Mouse (Mus musculus) fibroblast of lung, adult 2 months (primary cell): ENCODE data around the gene Mllt3.

Source experiments
- DNase-seq: peaks from one replicate; pipeline ENCODE4 v3.0.0-alpha.2; 2011; ENCODE audit warnings: low read depth

Gene Mllt3

DNA sequence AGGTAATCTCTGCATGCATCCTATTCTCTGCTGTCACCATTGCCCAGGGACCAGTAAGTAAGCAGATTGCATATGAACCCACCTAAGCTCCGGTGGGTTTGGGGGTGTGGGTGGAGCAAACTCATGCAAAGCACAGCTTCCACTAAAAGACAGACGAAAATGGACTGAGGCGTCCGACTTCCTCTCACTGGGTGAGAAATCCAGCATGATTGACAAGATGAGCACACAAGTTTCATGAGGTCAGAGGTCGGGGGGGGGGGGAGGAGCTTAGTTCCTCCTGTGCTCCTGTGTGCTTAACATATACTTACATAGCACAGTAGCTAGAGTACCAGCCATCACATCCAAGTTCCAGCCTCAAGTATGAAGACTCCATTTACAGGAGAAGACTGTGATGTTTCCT is 206.8 kb downstream of the Mllt3 start:
- DNase-seq, result no peak

DNA sequence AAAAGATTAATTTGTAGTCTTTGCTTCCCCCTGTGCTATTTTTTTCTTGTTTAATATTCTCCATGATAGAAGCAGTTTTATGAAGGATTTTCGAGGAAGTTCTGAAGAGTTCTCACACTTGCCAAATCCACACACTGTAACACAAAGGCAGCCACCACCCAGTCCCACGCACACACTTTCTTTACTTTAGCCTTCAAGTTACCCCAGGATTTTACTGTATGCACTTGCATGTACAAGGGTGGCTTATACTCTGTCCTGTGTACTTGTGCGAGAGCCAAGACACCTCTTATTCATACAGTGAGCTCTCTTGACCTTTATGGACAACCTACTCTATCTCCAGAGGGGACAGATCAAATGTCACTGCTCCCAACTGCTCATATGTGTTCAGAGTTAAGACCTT is 209.5 kb downstream of the Mllt3 start:
- no peak for DNase-seq

DNA sequence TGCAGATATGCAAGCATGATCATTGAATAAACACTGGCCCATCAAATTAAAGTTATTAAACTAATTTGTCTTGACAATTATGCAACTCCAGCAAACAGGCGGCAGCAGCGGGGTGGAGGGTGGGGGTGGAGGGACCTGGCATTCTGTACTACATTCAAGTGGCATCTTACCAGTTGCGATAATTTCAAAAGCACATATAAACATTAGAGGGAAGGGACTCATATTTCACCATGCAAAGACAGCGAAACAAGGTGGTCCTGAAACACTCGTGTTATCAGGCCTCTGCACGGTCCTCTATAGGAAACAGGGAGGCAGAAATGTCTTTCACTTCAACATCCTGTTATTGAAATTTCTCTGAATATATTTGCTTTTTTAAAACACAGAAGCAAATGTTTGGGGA is 210.0 kb downstream of the Mllt3 start:
- no peak for DNase-seq

DNA sequence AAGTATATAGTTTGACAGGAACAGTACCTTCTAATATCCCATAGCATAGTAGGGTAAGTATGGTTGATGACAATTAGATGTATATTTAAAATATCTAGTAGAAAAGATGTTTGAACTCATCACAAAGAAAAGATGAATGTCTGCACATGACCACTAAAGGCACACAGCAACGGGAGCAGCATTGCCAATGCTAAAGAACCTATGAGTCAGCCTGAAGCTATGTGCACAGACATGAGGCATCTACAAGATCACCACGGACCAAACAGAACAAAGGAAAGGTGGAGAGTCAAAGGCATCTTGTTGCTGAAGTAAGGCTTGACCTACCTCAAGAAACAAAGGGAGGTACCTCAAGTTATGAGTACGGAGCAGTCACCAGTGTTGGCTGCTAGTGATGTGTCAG is 212.3 kb downstream of the Mllt3 start:
- DNase-seq, result no peak

DNA sequence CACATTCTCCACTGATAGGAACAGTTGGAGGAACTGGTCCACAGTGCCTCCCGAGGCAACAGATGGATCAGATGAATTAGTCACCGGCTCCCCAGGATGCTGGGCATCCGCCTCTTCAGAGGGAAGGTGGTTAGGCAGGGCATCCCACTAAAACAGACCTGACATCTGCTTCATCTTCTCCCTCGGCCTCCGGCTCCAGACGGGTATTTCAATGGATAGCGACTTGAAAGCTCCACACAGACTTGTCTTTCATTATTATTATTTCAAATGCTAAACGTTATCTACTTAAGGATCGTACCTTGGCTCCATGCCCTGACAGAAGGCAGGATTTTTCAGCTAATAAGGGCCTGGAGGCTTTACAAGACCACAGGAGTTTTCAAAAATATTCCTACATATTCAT is 214.0 kb downstream of the Mllt3 start:
- no peak for DNase-seq

DNA sequence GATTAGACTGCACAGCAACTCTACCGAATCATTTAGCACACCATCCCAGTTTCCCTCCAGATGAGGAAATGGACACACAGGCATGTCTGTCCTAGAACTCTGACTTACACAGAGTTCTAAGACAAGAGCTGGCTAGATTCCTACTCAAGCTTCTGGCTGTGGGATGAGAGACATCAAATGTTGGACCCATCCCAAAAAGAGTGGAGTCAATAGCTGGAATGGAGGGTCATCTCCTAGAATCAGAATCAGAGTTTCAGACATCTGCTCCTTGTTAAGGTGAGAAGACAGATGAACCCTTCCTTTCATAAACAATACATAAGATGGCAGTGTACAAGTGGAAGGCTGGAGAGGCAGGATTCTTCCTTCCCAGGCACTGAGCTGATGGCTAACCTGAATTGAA is 214.9 kb downstream of the Mllt3 start:
- DNase-seq, result no peak

DNA sequence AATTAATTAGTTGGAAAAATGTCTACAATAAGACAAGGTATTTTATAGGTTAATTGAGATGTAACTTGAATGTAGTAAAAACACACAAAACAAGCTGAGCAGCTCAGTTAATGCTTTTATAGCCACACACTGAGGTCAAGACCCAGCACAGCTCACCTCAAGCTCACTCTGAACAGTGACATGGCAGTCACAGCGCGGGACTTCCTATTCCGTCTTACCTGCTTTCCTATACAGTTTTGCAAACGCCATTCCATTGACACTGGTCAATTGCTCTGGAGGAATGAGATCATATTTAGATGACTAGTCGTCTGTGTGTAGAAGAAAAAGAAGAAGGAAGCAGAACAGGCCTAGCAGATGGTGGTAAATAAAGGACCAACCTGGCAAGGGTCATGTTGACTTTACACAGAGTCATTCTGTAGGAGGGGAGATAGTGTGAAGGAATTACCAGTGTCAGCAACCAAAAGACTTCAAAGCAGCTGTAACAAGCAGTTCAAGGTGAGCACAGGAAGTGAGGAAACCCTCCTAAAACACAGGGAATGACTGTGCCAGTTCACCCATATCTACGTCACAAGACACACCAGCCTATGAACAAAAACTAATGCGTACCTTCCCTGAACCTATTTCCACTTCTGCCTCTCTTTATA is 217.6 kb downstream of the Mllt3 start:
- no peak for DNase-seq

DNA sequence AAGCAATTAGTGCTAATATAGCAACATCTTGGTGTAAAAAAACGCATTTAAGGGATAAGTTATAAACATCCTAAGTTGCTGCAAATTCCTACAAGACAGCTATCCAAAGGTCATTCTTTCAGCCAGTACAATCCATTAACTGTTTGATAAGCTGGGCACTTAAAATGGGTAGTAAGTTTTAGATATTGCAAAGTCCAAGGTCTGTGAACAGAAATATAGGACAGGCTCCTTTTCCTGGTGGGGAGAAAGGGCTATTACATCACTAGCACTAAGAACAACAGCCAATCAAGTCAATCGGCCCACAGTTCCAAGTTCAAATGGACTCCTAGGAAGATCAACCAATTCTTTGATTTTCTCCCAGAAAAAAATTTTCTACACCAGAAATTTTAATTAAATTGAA is 221.3 kb downstream of the Mllt3 start:
- no peak for DNase-seq

DNA sequence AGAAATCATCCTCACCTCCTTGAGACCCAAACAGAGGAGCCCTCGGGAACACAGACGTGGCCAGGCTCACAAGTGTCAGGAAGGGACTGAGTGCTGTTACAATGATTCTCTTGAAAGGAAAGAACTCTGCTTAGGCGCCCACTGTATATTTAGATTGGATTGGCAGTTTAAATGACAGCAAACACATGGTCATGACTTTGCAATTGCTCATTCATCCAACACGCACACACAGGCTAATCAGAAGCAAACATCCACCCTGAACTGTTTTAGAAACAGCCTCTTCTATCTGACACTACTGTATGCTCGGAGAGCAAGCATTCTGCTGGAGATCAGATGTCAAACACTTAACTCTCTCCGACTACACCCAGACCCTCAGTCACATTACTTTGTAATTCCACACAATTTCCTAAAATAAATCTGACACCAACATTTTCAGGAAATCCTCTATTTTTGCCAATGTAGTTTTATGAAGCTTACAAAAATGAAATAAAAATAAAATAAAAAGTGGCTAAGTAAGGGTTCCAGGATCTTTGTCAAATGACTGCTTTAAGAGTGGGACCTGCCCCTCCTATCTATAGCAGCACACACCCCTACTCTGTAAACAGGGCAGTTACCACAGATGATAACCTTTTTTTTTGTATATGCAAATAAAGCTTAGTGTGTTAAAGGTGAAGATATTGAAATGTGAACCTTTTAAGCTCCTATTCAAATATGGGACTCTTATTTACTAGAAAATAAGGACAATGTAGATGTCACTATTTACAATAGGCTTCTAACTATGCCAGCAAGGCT is 226.8 kb downstream of the Mllt3 start:
- DNase-seq, result no peak

DNA sequence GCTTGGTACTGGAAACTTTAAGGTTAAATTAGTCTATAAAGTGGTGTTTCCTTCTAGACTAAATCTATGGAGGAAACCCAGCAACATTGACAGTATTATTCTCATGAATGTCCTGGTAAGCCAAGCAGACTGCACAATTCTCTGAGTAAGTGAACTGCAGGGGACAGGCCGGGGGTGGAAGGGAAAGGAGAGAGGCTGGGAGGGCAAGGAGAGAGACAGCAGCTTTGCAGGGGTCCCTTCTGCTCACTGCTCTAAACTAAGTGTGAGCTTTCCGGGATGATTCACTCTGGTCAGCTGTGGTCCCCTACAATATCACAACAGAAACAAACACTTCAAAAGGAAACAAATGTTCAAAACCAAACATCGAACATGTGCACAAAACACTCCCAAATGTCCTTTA is 228.6 kb downstream of the Mllt3 start:
- DNase-seq, result no peak

DNA sequence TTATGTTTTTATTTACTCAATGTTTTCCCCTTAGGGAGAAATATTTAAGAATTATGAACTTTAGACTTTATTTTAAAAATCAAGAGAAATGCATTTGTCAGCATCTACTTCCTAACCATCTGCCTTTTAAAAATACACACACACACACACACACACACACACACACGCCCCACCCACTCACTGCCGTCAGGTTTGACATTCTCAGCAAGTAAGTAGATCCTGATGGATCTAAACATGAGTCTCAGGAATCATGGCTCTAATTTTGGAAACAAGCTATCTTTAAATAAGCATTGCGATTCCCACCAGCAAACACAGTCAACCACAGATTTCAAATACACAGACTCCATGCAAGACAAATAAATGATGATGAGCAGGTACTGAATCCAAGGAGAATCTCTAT is 229.9 kb downstream of the Mllt3 start:
- no peak for DNase-seq

DNA sequence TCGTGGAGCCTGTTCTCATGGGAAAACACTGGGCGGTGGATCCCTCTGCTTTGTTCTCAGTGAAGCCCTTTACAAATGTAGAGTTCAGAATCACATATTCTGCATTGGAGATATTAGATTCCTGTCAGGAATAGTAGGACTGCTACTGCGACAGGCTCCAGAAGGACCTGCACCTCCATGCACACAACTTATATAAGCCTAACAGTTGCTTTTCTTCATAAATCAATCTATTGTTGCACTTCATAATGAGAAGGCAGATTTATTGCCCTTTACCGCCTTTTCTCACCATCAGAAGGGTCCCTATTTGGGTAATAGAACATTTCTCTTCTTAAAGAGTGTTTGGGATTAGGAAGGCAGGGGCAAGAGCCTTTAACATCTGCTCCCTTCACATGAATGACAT is 231.0 kb downstream of the Mllt3 start:
- DNase-seq, result no peak

DNA sequence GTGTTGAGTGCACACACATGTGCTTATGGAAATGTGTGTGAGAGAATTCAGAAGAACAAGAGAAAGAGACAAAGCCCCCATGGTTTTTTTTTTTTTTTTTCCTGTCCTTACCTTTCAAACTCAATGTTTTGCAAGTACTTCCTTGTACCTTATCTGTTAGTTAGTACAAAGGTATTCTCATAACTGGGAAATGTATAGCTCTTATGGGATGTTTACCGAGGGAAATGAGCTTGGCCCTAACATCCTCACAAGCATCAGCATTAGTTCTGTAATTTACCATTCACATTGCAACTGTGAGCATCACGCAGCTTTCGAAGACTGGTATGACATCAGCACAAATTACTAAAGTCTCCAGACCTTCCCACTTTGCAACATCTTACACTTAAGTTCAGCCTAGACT is 231.8 kb downstream of the Mllt3 start:
- DNase-seq, result no peak

DNA sequence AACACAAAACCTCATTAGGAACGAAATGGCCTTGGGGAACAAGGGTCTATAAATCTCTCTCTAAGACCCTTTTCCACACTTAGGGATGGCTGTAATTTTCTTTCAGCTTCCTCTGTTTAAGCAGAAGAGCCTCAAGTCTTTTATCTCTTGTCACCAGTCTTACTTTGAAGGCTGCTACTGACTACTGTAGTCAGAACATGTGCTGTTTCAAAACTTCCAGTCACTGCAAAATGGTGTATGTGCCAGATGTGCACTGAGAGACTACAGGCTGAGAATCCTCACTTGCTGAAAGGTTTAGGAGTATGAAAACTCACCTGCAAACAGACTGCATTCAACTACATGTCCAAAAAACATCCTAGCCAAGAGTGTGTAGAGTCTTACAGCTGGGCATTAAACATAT is 232.9 kb downstream of the Mllt3 start:
- no peak for DNase-seq

DNA sequence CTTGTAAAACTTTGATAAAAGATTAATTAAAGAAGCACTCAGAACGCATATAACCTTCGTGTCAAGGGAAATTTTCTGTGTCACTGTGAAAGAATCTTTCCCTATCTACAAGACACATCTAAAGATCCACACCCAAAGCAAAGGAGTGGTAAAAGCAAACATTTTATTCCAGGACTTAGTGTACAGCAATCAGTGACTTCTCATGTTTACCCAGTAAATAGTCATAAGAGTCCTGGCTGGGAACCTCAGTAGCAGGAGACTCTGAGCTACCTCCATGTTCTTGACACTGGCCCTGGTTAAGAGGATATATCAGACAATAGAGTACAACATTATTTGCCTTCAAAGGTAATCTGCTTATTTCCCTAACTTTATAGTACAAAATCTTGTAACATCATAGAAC is 233.7 kb downstream of the Mllt3 start:
- no peak for DNase-seq

DNA sequence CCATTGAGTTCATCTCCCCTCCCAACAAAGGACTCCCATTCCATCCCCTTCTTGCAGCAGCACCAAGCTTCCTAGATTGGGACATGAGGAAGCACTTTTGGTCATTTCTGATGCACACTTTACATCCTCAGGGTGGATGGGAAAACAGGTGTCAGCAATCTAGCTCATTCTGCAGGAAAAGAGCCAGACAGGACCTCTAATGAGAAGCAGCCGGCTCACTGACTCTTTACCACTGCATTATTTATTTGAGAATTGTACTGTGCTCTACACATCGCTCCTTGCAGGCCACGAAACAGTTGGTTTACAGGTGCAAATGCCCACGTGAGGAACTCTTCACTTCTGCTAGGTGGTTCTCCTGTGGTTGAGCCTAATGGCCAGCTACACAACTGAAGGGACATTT is 237.9 kb downstream of the Mllt3 start:
- no peak for DNase-seq

DNA sequence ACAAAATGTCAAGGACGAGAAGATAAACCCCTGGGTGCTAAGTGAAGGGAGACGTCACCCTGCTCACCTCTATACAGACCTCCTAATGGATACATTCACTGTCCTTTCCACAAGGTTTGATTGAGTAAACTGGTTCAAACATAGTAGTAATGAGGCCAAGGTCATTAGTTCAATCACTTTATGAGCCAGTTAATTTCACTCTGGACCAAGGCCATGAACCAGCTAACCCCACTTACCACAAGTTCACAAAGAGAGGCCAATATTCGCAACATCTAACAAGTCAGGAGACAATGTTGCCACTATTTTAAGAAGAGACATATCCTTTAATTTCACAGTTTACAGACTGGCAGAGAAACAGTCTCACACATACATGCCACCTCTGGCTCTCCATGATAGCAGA is 238.9 kb downstream of the Mllt3 start:
- DNase-seq, result no peak

DNA sequence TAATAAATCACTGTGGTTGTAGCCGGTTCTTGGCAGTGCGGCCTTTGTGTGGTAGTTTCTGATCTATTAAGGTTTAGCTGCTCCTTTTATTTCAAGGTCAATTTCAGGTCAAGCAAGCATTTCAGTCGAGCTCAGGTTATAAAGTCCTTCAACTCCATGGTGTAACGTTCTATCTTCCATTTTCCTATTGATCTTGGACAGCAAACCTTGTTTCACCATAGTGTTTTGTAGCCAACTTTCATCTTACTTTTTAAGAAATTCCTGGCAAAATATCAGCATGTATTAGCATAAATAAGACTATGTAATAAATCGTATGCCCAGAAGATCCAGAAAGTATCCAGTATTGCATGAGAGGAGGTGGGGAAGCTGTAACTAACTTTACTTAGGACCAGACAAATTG is 240.7 kb downstream of the Mllt3 start:
- no peak for DNase-seq

DNA sequence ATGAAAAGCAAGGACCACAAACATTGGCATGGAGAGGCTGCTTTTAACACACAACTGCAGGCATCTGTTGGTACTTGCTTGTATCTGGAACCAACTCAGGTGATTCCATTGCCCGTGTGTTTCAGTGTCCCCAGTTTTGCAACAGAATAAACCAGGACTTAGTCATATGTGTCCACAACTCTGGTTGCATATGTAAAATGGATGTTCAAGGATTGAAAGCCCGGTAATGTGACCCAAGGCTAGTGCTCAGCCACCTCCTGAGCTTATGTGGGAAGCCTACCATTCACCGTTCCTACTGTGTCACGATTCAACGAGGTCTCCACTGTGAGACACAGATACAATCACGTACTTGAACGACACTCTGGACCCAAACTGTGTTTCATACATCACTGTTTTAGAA is 243.7 kb downstream of the Mllt3 start:
- no peak for DNase-seq

DNA sequence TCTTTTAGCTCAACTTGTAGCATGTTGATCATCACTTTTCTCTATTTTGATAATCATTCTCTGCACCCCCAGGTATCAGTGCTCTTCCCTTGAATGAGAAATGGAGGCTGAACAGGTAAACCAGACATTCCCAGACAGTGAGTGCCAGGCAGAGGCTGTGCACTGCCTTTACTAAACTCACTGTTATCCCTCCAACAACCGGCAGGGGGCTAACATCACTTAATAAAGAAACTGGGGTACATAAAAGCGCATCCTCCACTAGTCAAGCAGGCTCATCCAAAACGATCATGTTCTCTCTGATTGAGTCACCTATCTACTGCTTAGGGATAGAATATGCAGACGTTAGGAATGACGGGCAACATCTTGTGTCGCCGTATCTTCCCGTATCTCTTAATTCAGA is 244.5 kb downstream of the Mllt3 start:
- DNase-seq, result no peak

DNA sequence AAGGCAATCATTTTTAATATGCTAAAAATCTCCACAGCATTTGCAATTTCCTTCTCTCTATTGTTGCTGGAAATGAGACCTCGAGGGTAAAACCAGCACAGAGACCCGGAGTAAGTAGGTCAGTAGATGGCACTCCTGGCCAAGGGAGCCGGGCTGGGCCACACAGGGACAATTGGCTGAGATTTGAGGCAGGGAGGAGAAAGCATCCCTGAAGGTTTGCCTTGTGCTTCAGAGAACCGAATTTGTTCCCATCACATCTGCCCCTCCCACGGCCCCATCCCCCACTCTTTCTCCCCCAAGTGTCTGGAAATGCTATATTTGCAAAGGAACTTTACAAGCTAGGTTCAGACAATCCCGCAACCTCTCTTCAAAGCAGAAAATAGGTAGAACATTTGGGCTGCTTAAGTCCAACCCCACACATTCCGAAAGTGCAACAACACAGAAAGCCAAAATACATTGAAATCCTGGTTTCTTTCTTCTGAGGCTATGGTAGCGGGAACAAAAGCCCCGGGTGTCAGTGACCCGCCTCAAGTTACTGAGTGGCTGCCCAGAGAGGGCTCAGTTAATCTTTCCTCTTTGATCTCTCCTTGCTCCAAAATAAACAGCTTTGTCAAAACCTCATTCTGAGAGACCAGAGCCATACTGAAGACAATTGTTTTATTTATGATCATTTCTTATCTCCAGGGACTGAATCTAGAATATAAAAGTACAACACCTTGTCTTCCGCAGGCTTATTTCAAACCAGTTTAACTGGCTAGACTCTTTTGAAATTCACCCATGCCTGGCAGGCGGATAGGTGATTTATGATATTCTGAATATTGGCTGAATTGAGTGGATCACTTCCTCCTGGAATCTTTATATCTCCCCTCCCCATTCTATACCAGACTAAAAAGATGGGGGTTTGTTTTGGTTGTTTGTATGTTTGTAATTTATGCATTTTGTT is 247.8 kb downstream of the Mllt3 start:
- peak; percentile 17 for DNase-seq

DNA sequence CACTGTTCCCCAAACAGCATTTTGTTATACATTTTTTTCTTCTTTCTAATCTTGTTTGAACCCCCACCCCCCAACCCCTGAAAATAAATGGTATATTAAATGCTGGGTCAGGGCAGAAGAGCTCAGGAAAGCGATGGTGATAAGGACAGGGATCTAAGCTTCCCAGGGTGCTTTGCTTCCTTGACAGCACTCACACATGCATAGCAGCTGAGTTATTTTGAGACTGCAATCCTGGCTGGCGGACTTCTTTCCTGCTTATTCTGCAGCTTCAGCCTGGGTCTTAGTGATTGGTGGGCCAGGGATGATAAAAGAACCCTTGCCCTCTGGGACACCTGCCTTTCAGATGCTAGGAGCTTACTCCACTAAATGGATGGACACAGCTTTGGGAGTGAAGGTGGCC is 249.4 kb downstream of the Mllt3 start:
- DNase-seq, result no peak

DNA sequence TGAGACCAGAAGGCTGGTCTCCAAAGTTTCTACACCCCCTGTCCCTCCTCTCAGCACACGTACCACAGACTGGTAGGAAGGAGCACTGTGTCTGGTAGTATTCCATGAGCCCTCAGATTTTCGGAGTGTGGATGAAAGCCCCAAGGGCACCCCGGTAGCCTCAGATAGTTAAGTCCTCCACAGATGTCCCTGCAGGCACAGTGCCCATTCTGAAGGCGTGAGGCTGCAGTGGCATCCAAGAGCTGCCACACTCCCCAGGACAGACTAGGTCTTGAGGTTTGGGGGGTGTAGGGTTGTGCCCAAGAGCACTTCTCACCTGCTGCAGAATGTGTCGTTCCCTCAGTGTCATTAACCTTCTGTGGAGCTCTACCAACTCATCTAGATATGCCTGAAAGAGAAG is 251.2 kb downstream of the Mllt3 start:
- no peak for DNase-seq
